ENCODE assay signal across 1 mouse cellular context in the genomic region with DNA sequence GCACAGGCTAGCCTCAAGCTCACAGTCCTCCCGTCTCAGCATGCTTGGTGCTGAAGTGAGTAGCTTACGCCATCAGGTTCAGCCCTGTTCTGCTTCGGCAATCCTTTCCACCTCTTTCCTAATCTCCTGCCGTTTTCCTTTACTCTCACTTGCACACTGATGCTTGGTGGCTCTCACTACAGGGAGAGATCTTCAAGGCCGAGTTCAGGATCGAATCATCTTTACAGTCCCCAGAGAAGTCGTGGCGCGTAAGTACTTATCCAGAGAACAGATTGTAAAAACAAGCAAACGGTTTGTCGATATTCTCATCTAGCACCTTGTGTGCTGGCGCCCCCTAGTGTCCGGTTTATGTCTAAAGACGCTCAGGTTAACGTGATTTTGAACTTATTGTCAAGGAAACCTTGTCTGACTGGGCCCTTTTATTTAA.
TF ChIP-seq lines count a peak whose summit lies in the region.

No protein-coding gene starts in this region.

TF ChIP-seq in C2C12, 6 proteins besides CTCF, POLR2A, EP300 and RAD21:
- TF ChIP-seq USF1 (IDR thresholded peaks at IDR 0.05; ENCODE audit: low read depth) (no peak), FOSL1 (IDR thresholded peaks at IDR 0.05; ENCODE audit: insufficient read depth, low read length, poor library complexity, severe bottlenecking) (no peak), MYOG (IDR thresholded peaks at IDR 0.05; ENCODE audit: control insufficient read depth, extremely low read depth, insufficient read length) (no peak), MYOD1 (IDR thresholded peaks at IDR 0.05; ENCODE audit: control insufficient read depth, insufficient read length, low read depth) (no peak), CEBPB (IDR thresholded peaks at IDR 0.05; ENCODE audit: low read depth) (no peak), MAX (IDR thresholded peaks at IDR 0.05) (no peak)
TF ChIP-seq in C2C12: peak in this region for 0.
